ENCODE assay signal across 31 mouse cellular contexts in genomic region chr17:30954340-30954739, GRCm38 (mm10). TPM values are rescaled to one million over a fixed set of nuclear protein-coding genes. Genes with fewer than 3 reads are reported as not detected.
DNase-seq lines count a peak whose midpoint lies in the region; ATAC-seq and TF ChIP-seq lines count a peak whose summit lies in the region.
"Had no signal": no experiment of that assay in that cellular context is flagged by ENCODE, and none has a peak within 500 bp of the region (broad histone marks: within the 10 kb centered on the region; RNA-seq: fewer than 3 reads in every experiment).

TSS of gene Umodl1 (plus strand) at chr17:30954640.

- H3K4me3 ChIP-seq in forebrain, embryonic 10.5 days: no peak within 1 kb of the TSS
- no peak within 1 kb of the TSS for H3K4me3 ChIP-seq in forebrain, postnatal 0 days (ENCODE audit: low read depth, low read length)
- no peak within 1 kb of the TSS for H3K4me3 ChIP-seq in midbrain, embryonic 10.5 days
- H3K4me3 ChIP-seq in midbrain, postnatal 0 days (ENCODE audit: low read depth, low read length): no peak within 1 kb of the TSS
- no peak within 1 kb of the TSS for H3K4me3 ChIP-seq in midbrain, embryonic 14.5 days (replicated peaks; ENCODE audit: low read depth, low read length)
- H3K4me3 ChIP-seq in midbrain, embryonic 11.5 days (ENCODE audit: low read depth, low read length): no peak within 1 kb of the TSS
- H3K4me3 ChIP-seq in limb, embryonic 10.5 days: no peak within 1 kb of the TSS
- H3K4me3 ChIP-seq: embryonic facial prominence, embryonic 10.5 days; embryonic facial prominence, embryonic 13.5 days; erythroblast, embryonic 14.5 days; forebrain, embryonic 13.5 days; heart, embryonic 12.5 days; heart, embryonic 15.5 days; hindbrain, embryonic 13.5 days had no signal

- no peak within 1 kb of the TSS for H3K9ac ChIP-seq in forebrain, postnatal 0 days
- no peak within 1 kb of the TSS for H3K9ac ChIP-seq in midbrain, postnatal 0 days (replicated peaks; ENCODE audit: low read length, poor library complexity, severe bottlenecking)
- H3K9ac ChIP-seq in midbrain, embryonic 14.5 days (replicated peaks; ENCODE audit: low read length): no peak within 1 kb of the TSS
- no peak within 1 kb of the TSS for H3K9ac ChIP-seq in midbrain, embryonic 11.5 days (ENCODE audit: low read length)
- H3K9ac ChIP-seq: embryonic facial prominence, embryonic 13.5 days; forebrain, embryonic 13.5 days; heart, embryonic 12.5 days; heart, embryonic 15.5 days; hindbrain, embryonic 13.5 days had no signal

- H3K27ac ChIP-seq in forebrain, embryonic 10.5 days: peak within 1 kb of the TSS; percentile 35; the same call in 1 of the 2 replicates
- H3K27ac ChIP-seq in forebrain, postnatal 0 days (ENCODE audit: low read depth, low read length): no peak within 1 kb of the TSS
- peak within 1 kb of the TSS; percentile 30; the same call in 1 of the 2 replicates for H3K27ac ChIP-seq in midbrain, embryonic 10.5 days (replicated peaks)
- no peak within 1 kb of the TSS for H3K27ac ChIP-seq in midbrain, postnatal 0 days (ENCODE audit: low read depth, low read length)
- 0 out of 2 replicates have a peak within 1 kb of the TSS, but pooled peaks have one; percentile 14 for H3K27ac ChIP-seq in midbrain, embryonic 14.5 days (replicated peaks; ENCODE audit: low read depth, low read length)
- no peak within 1 kb of the TSS for H3K27ac ChIP-seq in midbrain, embryonic 11.5 days (ENCODE audit: low read depth, low read length)
- H3K27ac ChIP-seq in limb, embryonic 10.5 days: 0 out of 2 replicates have a peak within 1 kb of the TSS, but pooled peaks have one; percentile 36
- H3K27ac ChIP-seq: embryonic facial prominence, embryonic 10.5 days; embryonic facial prominence, embryonic 13.5 days; forebrain, embryonic 13.5 days; heart, embryonic 15.5 days; hindbrain, embryonic 13.5 days; hindbrain, postnatal 0 days had no signal

- WGBS in forebrain, embryonic 10.5 days: 74% methylated on average over 10 of the region's 10 CpGs
- 65% methylated on average over 10 of the region's 10 CpGs for WGBS in forebrain, postnatal 0 days
- 70% methylated on average over 10 of the region's 10 CpGs for WGBS in midbrain, embryonic 10.5 days
- 40% methylated on average over 10 of the region's 10 CpGs for WGBS in midbrain, postnatal 0 days
- 49% methylated on average over 10 of the region's 10 CpGs for WGBS in midbrain, embryonic 14.5 days
- 63% methylated on average over 10 of the region's 10 CpGs for WGBS in midbrain, embryonic 11.5 days
- WGBS in limb, embryonic 10.5 days: 32% methylated on average over 10 of the region's 10 CpGs

- H3K27me3 ChIP-seq in forebrain, embryonic 10.5 days (ENCODE audit: poor library complexity, severe bottlenecking): no peaks in the 10 kb centered on the region
- H3K27me3 ChIP-seq in forebrain, postnatal 0 days (ENCODE audit: insufficient read depth, low read length): no peaks in the 10 kb centered on the region
- no peaks in the 10 kb centered on the region for H3K27me3 ChIP-seq in midbrain, embryonic 10.5 days (ENCODE audit: low read depth, poor library complexity, severe bottlenecking)
- H3K27me3 ChIP-seq in midbrain, postnatal 0 days (ENCODE audit: insufficient read depth, low read length): no peaks in the 10 kb centered on the region
- H3K27me3 ChIP-seq in midbrain, embryonic 14.5 days (ENCODE audit: control insufficient read depth, insufficient read depth, low read length): no peaks in the 10 kb centered on the region
- H3K27me3 ChIP-seq in midbrain, embryonic 11.5 days (ENCODE audit: control insufficient read depth, insufficient read depth, low read length): no peaks in the 10 kb centered on the region
- H3K27me3 ChIP-seq in limb, embryonic 10.5 days (ENCODE audit: low read depth, poor library complexity, severe bottlenecking): peaks cover 9% of the 10 kb centered on the region
- H3K27me3 ChIP-seq: embryonic facial prominence, embryonic 13.5 days; forebrain, embryonic 13.5 days; hindbrain, embryonic 13.5 days had no signal

- H3K36me3 ChIP-seq in forebrain, embryonic 10.5 days (replicated peaks): no peaks in the 10 kb centered on the region
- no peaks in the 10 kb centered on the region for H3K36me3 ChIP-seq in forebrain, postnatal 0 days (ENCODE audit: insufficient read depth)
- no peaks in the 10 kb centered on the region for H3K36me3 ChIP-seq in midbrain, embryonic 10.5 days
- no peaks in the 10 kb centered on the region for H3K36me3 ChIP-seq in midbrain, postnatal 0 days (ENCODE audit: insufficient read depth, low read length)
- H3K36me3 ChIP-seq in midbrain, embryonic 14.5 days (ENCODE audit: control insufficient read depth, insufficient read depth, low read length): no peaks in the 10 kb centered on the region
- no peaks in the 10 kb centered on the region for H3K36me3 ChIP-seq in midbrain, embryonic 11.5 days (ENCODE audit: control insufficient read depth, insufficient read depth, low read length)
- H3K36me3 ChIP-seq in limb, embryonic 10.5 days: no peaks in the 10 kb centered on the region
- H3K36me3 ChIP-seq: embryonic facial prominence, embryonic 10.5 days; embryonic facial prominence, embryonic 13.5 days; heart, embryonic 12.5 days; heart, embryonic 15.5 days; hindbrain, embryonic 13.5 days had no signal

- no peak for DNase-seq in forebrain, embryonic 10.5 days (ENCODE audit: extremely low spot score, low spot score)
- no peak for DNase-seq in forebrain, postnatal 0 days
- DNase-seq in midbrain, embryonic 10.5 days (ENCODE audit: low spot score): no peak
- DNase-seq in midbrain, postnatal 0 days (ENCODE audit: low spot score): no peak
- DNase-seq in midbrain, embryonic 14.5 days: no peak
- DNase-seq in midbrain, embryonic 11.5 days (ENCODE audit: low spot score, missing footprints): no peak
- DNase-seq in limb, embryonic 10.5 days (ENCODE audit: low spot score): no peak
- DNase-seq: adrenal gland, adult 8-10 months; adrenal gland, postnatal 25 days; cerebellum, adult 11-12 months; cerebellum, adult 8-10 months; cerebellum, postnatal 10 days; cerebellum, postnatal 36 days; embryo, embryonic 11 days; gastrocnemius, postnatal 25 days; heart, adult 18-20 months; heart, postnatal 10 days; heart, postnatal 36 days had no signal

- peaks cover 8% of the 10 kb centered on the region; the same call in 1 of the 2 replicates for H3K4me1 ChIP-seq in forebrain, embryonic 10.5 days
- no peaks in the 10 kb centered on the region for H3K4me1 ChIP-seq in forebrain, postnatal 0 days (ENCODE audit: insufficient read depth)
- peaks cover 11% of the 10 kb centered on the region for H3K4me1 ChIP-seq in midbrain, embryonic 10.5 days
- H3K4me1 ChIP-seq in midbrain, postnatal 0 days (ENCODE audit: insufficient read depth, low read length): no peaks in the 10 kb centered on the region
- peaks cover 7% of the 10 kb centered on the region; the same call in 1 of the 2 replicates for H3K4me1 ChIP-seq in midbrain, embryonic 14.5 days (ENCODE audit: control insufficient read depth, insufficient read depth, low read length)
- no peaks in the 10 kb centered on the region for H3K4me1 ChIP-seq in midbrain, embryonic 11.5 days (ENCODE audit: control insufficient read depth, insufficient read depth, low read length)
- H3K4me1 ChIP-seq in limb, embryonic 10.5 days: peaks cover 10% of the 10 kb centered on the region
- H3K4me1 ChIP-seq: embryonic facial prominence, embryonic 13.5 days; forebrain, embryonic 13.5 days; heart, embryonic 12.5 days; heart, embryonic 15.5 days had no signal

- no peak within 1 kb of the TSS for H3K4me2 ChIP-seq in forebrain, postnatal 0 days (ENCODE audit: low read depth)
- no peak within 1 kb of the TSS for H3K4me2 ChIP-seq in midbrain, postnatal 0 days (ENCODE audit: low read depth, low read length, poor library complexity, severe bottlenecking)
- H3K4me2 ChIP-seq in midbrain, embryonic 14.5 days (ENCODE audit: low read length): no peak within 1 kb of the TSS
- H3K4me2 ChIP-seq in midbrain, embryonic 11.5 days: no peak within 1 kb of the TSS
- H3K4me2 ChIP-seq: embryonic facial prominence, embryonic 13.5 days; forebrain, embryonic 13.5 days; heart, embryonic 12.5 days; heart, embryonic 15.5 days; hindbrain, embryonic 13.5 days had no signal

- no peak for TF ChIP-seq CTCF in forebrain, postnatal 0 days (IDR thresholded peaks at IDR 0.05; ENCODE audit: low read depth)
- no peak for TF ChIP-seq CTCF in midbrain, postnatal 0 days (IDR thresholded peaks at IDR 0.05)

- no peaks in the 10 kb centered on the region for H3K9me3 ChIP-seq in forebrain, embryonic 10.5 days
- no peaks in the 10 kb centered on the region for H3K9me3 ChIP-seq in forebrain, postnatal 0 days (ENCODE audit: low read length)
- 0 out of 2 replicates have a peak, but pooled peaks cover 3% of the 10 kb centered on the region for H3K9me3 ChIP-seq in midbrain, embryonic 10.5 days (replicated peaks)
- H3K9me3 ChIP-seq in midbrain, postnatal 0 days (ENCODE audit: low read length): no peaks in the 10 kb centered on the region
- no peaks in the 10 kb centered on the region for H3K9me3 ChIP-seq in midbrain, embryonic 14.5 days (ENCODE audit: control insufficient read depth, low read length)
- H3K9me3 ChIP-seq in midbrain, embryonic 11.5 days (ENCODE audit: control insufficient read depth, low read length): no peaks in the 10 kb centered on the region
- no peaks in the 10 kb centered on the region for H3K9me3 ChIP-seq in limb, embryonic 10.5 days (replicated peaks)
- H3K9me3 ChIP-seq: embryonic facial prominence, embryonic 10.5 days; forebrain, embryonic 13.5 days; heart, embryonic 15.5 days had no signal

- no peak for ATAC-seq in forebrain, postnatal 0 days
- ATAC-seq in midbrain, postnatal 0 days (ENCODE audit: low FRiP score): no peak
- ATAC-seq in midbrain, embryonic 14.5 days (ENCODE audit: low FRiP score, low TSS enrichment): no peak
- ATAC-seq in midbrain, embryonic 11.5 days (ENCODE audit: low FRiP score): no peak
- ATAC-seq: activated CD4-positive, CD25-positive, alpha-beta regulatory T cell, adult 4 months; forebrain, embryonic 13.5 days; forebrain, embryonic 16.5 days; hindbrain, postnatal 0 days had no signal

RNA-seq across cellular contexts. Expression of gene Umodl1, which starts in this region (rescaled TPM):
- 0.12 TPM in 1 of 2 replicates, not detected in the other for polyA plus RNA-seq in forebrain, embryonic 10.5 days (2016; fragmentation: Nextera tagmentation; extraction: Ambion mirVana)
- total RNA-seq in forebrain, postnatal 0 days (2014; rRNA removed): 0.05 TPM in 1 of 2 replicates, not detected in the other
- polyA plus RNA-seq in forebrain, postnatal 0 days (2015; fragmentation: Nextera tagmentation; extraction: Ambion mirVana): 0.09 and 0.10 TPM in 2 replicates
- 0.07 and 0.33 TPM in 2 replicates for polyA plus RNA-seq in midbrain, embryonic 10.5 days (2016; fragmentation: Nextera tagmentation; extraction: Ambion mirVana)
- total RNA-seq in midbrain, postnatal 0 days (2014; rRNA removed): 0.16 and 1.2 TPM in 2 replicates
- polyA plus RNA-seq in midbrain, postnatal 0 days (2015; fragmentation: Nextera tagmentation; extraction: Ambion mirVana): 0.12 and 0.15 TPM in 2 replicates
- polyA plus RNA-seq in midbrain, embryonic 14.5 days (2014; fragmentation: Nextera tagmentation; extraction: Ambion mirVana): not detected in 2 replicates
- 0.07 TPM in 1 of 2 replicates, not detected in the other for polyA plus RNA-seq in midbrain, embryonic 11.5 days (2014; fragmentation: Nextera tagmentation; extraction: Ambion mirVana)
- polyA plus RNA-seq in limb, embryonic 10.5 days (2016; fragmentation: Nextera tagmentation; extraction: Ambion mirVana): 0.09 and 0.24 TPM in 2 replicates
- total RNA-seq: ES-E14; gastrocnemius, adult 8-10 months; gastrocnemius, postnatal 25 days; heart, adult 18-20 months; heart, postnatal 10 days; heart, postnatal 36 days had no signal
- polyA plus RNA-seq: activated CD4-positive, CD25-positive, alpha-beta regulatory T cell, adult 4 months; forebrain, embryonic 13.5 days; gonadal fat pad, adult 2 months; heart, embryonic 12.5 days; hindbrain, embryonic 13.5 days had no signal

Comparison
In these comparisons a context has a peak if more than half of its experiments do, and no peak if none do; other contexts are left out.
1. H3K27ac ChIP-seq: peak in forebrain, embryonic 10.5 days (single experiment), midbrain, embryonic 10.5 days (single experiment), midbrain, embryonic 14.5 days (single experiment) and limb, embryonic 10.5 days (single experiment); none in forebrain, postnatal 0 days (single experiment), midbrain, postnatal 0 days (single experiment) and midbrain, embryonic 11.5 days (single experiment).